Mouse (Mus musculus) layer of hippocampus, postnatal 14 days (tissue): ENCODE measurements around the gene Gm5538. TPM values are rescaled to one million over a fixed set of nuclear protein-coding genes. Genes with fewer than 3 reads are reported as not detected.
A peak's percentile ranks its signal among the peaks of the same experiment; 100 is the strongest.

ENCODE experiments used
- DNase-seq, 2 experiments: peaks; one replicate each; pipeline ENCODE4 v3.0.0; 2021 to 2022; ENCODE audit warnings: low spot score in 2 of 2, mixed read lengths in 1 of 2
- long read RNA-seq, 2 experiments: library from polyadenylated mRNA; stranded (forward); transcript quantifications; one replicate each; pipeline ENCODE4 v2.0.0; 2021
- total RNA-seq, 2 experiments: library from RNA; stranded (reverse); gene quantifications; 2 replicates each; pipeline ENCODE4 v1.2.3; 2021

Gene Gm5538
- not detected for total RNA-seq
- long read RNA-seq, experiment 1, result 0 reads
- long read RNA-seq, experiment 2, result 0 reads

DNA sequence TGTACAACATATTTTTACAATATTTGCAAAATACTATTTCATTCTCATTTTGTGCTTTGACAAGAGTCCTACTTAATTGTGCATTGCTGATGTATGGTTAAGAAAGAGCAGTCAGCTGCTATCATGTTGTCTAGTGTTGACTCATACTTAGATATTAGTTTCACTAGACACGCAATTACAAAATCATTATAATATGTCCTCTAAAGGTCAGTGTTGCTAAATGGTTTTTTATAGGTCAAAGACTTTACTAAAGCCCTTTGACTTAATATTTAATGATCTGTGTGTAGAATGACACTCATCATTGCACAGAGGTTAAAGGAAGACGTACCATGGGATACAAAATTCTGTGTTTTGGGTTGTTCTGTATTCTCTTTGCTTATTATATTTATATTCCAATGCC, at the start of gene Gm5538:
Gene Gm5538, plus strand, starts transcription at position 301 of the 400 bp plus-strand sequence.
- DNase-seq, result no peak

DNA sequence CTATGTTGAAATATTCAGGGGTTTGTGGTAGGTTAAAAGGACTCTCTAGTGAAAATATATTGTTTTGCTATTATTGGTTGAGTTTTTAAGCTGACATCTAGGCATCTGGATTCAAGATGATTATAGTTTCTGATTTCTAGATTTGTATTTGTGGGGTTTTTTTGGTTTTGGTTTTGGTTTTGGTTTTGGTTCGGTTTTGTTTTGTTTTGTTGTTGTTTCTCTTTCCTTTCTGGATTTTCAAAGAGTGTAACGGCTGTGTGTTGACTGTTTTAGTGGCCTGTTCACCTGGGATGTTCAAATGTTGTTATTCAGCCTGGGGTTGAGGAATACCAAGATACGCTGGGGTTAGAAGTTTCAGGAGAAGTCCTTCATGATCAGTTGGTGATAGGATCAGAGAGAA, 32.2 kb upstream of the Gm5538 start:
- no peak for DNase-seq

DNA sequence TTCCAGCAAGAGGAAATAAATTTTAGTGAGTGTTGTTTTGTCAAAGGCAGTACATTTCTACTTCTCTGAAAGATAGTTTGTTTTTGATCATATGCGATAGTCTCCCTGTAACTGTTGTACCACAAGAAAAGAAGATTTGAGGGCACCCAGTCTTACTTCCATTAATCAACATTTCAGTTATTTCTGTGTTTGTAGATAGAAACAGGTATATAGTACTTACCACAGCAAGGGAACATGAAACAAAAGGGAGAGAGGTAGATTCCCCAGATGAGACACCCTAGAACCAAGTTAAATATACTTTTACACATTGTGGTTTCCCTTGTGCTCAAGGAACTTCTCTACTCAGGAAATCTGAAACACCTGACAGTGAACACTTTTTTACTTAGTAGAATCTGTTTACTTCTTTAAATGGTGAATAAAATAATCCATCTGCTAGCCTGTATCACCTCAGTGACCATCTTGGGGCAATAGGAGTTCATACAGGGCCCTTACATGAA, 26.9 kb upstream of the Gm5538 start:
- no peak for DNase-seq

DNA sequence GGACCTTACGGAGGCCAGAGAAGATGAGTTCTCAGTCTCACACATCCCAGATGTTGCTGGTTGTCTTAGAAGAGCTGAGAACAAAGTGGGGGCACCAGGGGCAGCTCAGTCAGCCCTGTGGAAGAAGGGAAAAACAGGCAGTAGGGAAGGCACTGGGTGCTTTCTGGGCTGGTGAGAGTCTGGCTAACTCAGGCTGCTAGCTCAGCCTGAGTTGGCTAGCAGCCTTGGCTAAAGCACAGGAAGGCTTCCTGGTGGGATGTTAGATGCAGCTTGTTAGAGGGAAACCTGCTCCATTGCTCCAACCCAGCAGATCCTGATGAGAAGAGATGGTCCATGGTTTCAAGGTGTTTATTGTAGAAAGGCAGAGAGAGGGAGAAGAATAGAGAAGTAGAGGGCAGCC, 10.3 kb downstream of the Gm5538 start:
- DNase-seq, result no peak

DNA sequence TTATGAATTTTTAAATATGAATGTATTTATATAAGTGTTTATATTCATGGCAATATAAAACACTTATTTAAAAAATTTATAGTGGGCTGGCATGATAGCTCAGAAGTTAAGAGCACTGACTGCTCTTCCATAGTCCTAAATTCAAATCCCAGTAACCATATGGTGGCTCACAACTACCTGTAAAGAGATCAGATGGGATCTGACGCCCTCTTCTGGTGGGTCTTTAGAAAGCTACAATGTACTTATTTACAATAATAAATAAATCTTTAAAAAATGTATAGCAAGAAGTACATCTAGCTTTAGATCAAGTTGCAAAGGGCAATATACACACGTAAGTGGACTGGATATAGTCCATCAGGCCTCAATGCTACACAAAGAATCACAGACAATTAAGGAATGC, 14.6 kb downstream of the Gm5538 start:
- DNase-seq, result peak in 1 of 2 experiments; percentile 1

Other genes starting within 250 kb of the Gm5538 start
- gene Gm8298, start 131.3 kb downstream of the Gm5538 start, total RNA-seq, result not detected
- not detected for gene C130079G13Rik, start 195.4 kb downstream of the Gm5538 start, total RNA-seq